Mouse (Mus musculus) CH12.LX (cell line): ENCODE results near the gene Chst11. TPM values are rescaled to one million over a fixed set of nuclear protein-coding genes. Genes with fewer than 3 reads are reported as not detected.

Experiments used
- DNase-seq: peaks from one replicate; pipeline ENCODE4 v3.0.0-alpha.2; 2013; ENCODE audit errors: extremely low read depth
- H3K27ac ChIP-seq: 2 replicates; pipeline ENCODE4 v1.5.1; 2012; ENCODE audit warnings: low read depth, mild to moderate bottlenecking, control low read depth, moderate library complexity; ENCODE audit not compliant: insufficient read depth
- H3K27me3 ChIP-seq: replicated peaks from 2 replicates; pipeline ENCODE3; 2012; ENCODE audit warnings: inconsistent platforms
- H3K36me3 ChIP-seq, 2 experiments: replicated peaks in 1 of 2; 2 replicates each; pipeline versions ENCODE3 to v1.6.1; 2012; ENCODE audit warnings: inconsistent platforms in 1 of 2, low read length in 1 of 2, mild to moderate bottlenecking in 1 of 2, mixed read lengths in 1 of 2, moderate library complexity in 1 of 2; ENCODE audit not compliant: control insufficient read depth in 1 of 2, insufficient read depth in 1 of 2
- H3K4me1 ChIP-seq, 2 experiments: 2 replicates each; pipeline ENCODE4 v1.6.1; 2012; ENCODE audit warnings: inconsistent platforms in 1 of 2, moderate library complexity in 1 of 2; ENCODE audit not compliant: insufficient read depth in 2 of 2, control insufficient read depth in 1 of 2
- H3K4me2 ChIP-seq: 2 replicates; pipeline ENCODE4 v1.6.1; 2012; ENCODE audit warnings: low read depth, mild to moderate bottlenecking, control low read depth; ENCODE audit not compliant: poor library complexity, insufficient read depth, severe bottlenecking
- H3K4me3 ChIP-seq, 3 experiments: fragments of 150-350 bp in 1 of 3; sonication (generic) in 1 of 3; replicated peaks in 1 of 3; 2 replicates each; pipeline versions ENCODE3 to v1.5.1; 2011 to 2012; ENCODE audit warnings: low read depth in 2 of 3, low read length in 2 of 3, mild to moderate bottlenecking in 2 of 3, moderate library complexity in 2 of 3, control low read depth in 1 of 3, improper control_type of control experiment in 1 of 3, inconsistent platforms in 1 of 3, mixed read lengths in 1 of 3; ENCODE audit not compliant: poor library complexity in 1 of 3
- H3K79me2 ChIP-seq: replicated peaks from 2 replicates; pipeline ENCODE4 v1.6.1; 2012; ENCODE audit warnings: mild to moderate bottlenecking, moderate library complexity; ENCODE audit not compliant: control insufficient read depth, poor library complexity, insufficient read depth, severe bottlenecking; ENCODE audit errors: extremely low read depth
- H3K9ac ChIP-seq: 2 replicates; pipeline ENCODE4 v1.6.1; 2012; ENCODE audit warnings: low read depth, mild to moderate bottlenecking, control low read depth, moderate library complexity; ENCODE audit not compliant: insufficient read depth
- H3K9me3 ChIP-seq: replicated peaks from 2 replicates; pipeline ENCODE3; 2012; ENCODE audit warnings: low read length, inconsistent platforms, mixed read lengths
- BHLHE40 ChIP-seq: IDR thresholded peaks from 2 replicates; pipeline ENCODE4 v1.6.1; 2011; ENCODE audit warnings: mild to moderate bottlenecking, low read depth, low read length, improper control_type of control experiment
- CTCF ChIP-seq, 2 experiments: IDR thresholded peaks in 1 of 2; conservative IDR thresholded peaks in 1 of 2; 2 replicates each; pipeline ENCODE4 v1.5.1; 2011 to 2012; ENCODE audit warnings: low read depth in 2 of 2, low read length in 2 of 2, improper control_type of control experiment in 1 of 2, inconsistent platforms in 1 of 2, mild to moderate bottlenecking in 1 of 2, moderate library complexity in 1 of 2
- ETS1 ChIP-seq: conservative IDR thresholded peaks from 2 replicates; pipeline ENCODE4 v1.6.1; 2012; ENCODE audit warnings: low read depth, mild to moderate bottlenecking, inconsistent platforms, low read length, improper control_type of control experiment, moderate library complexity
- GABPA ChIP-seq: IDR thresholded peaks from 2 replicates; pipeline ENCODE4 v1.6.1; 2012; ENCODE audit warnings: low read depth, low read length, improper control_type of control experiment, inconsistent platforms; ENCODE audit not compliant: insufficient replicate concordance
- JUN ChIP-seq: IDR thresholded peaks from 2 replicates; pipeline ENCODE4 v1.6.1; 2011; ENCODE audit warnings: low read depth, mild to moderate bottlenecking, low read length, improper control_type of control experiment, moderate library complexity; ENCODE audit not compliant: insufficient read depth
- MYC ChIP-seq: IDR thresholded peaks from 2 replicates; pipeline ENCODE4 v1.6.1; 2011; ENCODE audit warnings: low read depth, mild to moderate bottlenecking, improper control_type of control experiment, low read length
- NELFE ChIP-seq: IDR thresholded peaks from 2 replicates; pipeline ENCODE4 v1.6.1; 2011; ENCODE audit warnings: low read depth, low read length, improper control_type of control experiment
- POLR2A ChIP-seq: IDR thresholded peaks from 2 replicates; pipeline ENCODE4 v1.6.1; 2011; ENCODE audit warnings: low read depth, mild to moderate bottlenecking, improper control_type of control experiment, low read length
- POLR2AphosphoS2 ChIP-seq: IDR thresholded peaks from 2 replicates; pipeline ENCODE4 v1.6.1; 2011; ENCODE audit warnings: low read depth, low read length, improper control_type of control experiment
- RAD21 ChIP-seq: IDR thresholded peaks from 2 replicates; pipeline ENCODE4 v1.6.1; 2011; ENCODE audit warnings: low read depth, mild to moderate bottlenecking, low read length, improper control_type of control experiment, moderate library complexity
- SMC3 ChIP-seq: IDR thresholded peaks from 2 replicates; pipeline ENCODE4 v1.6.1; 2011; ENCODE audit warnings: low read depth, low read length, improper control_type of control experiment
- UBTF ChIP-seq: IDR thresholded peaks from 2 replicates; pipeline ENCODE4 v1.6.1; 2012; ENCODE audit warnings: low read depth, mild to moderate bottlenecking, inconsistent platforms, low read length, improper control_type of control experiment, moderate library complexity
- USF2 ChIP-seq: conservative IDR thresholded peaks from 2 replicates; pipeline ENCODE4 v1.6.1; 2011; ENCODE audit warnings: low read depth, low read length, improper control_type of control experiment
- ZC3H11A ChIP-seq: IDR thresholded peaks from 2 replicates; pipeline ENCODE4 v1.6.1; 2012; ENCODE audit warnings: low read depth, mild to moderate bottlenecking, inconsistent platforms, low read length, improper control_type of control experiment
- ZNF384 ChIP-seq: IDR thresholded peaks from 2 replicates; pipeline ENCODE4 v1.6.1; 2012; ENCODE audit warnings: low read depth, low read length, improper control_type of control experiment, inconsistent platforms
- dilution Hi-C: fragments of 300-500 bp; cut with MboI; formaldehyde crosslinking; loops from 2 replicates; pipeline ENCODE4 v1.14.3; 2020; ENCODE audit warnings: low sequenced_read_pairs; ENCODE audit not compliant: extremely low pct_unique_long_range_greater_than_20kb, extremely low pct_ligation_motif_present
- in situ Hi-C: fragments of 300-500 bp; cut with MboI; formaldehyde crosslinking; loops from 3 replicates; pipeline ENCODE4 v1.14.3; 2019; ENCODE audit warnings: low sequenced_read_pairs, low pct_ligation_motif_present, low pct_unique_long_range_greater_than_20kb, mixed read lengths
- polyA plus RNA-seq: library from polyadenylated mRNA; unstranded; fragments of >175 nt; gene quantifications from 2 replicates; pipeline ENCODE4 v1.2.1, GENCODE M21; 2012; ENCODE audit warnings: low read depth; ENCODE audit not compliant: insufficient read length
- total RNA-seq, 2 experiments: library from RNA; depleted of rRNA; stranded (reverse); fragments of 300-350 nt in 1 of 2; fragments of >200 nt in 1 of 2; gene quantifications; 2 replicates each; pipeline ENCODE4 v1.2.3; 2012 to 2014

Chst11 gene
- total and polyA plus RNA-seq, 3 experiments: 3.6 to 5.3 (median 4.5) TPM

GRCm38 (mm10) chr10:83178661-83179060, 193.4 kb downstream of the Chst11 start:
- no peak for DNase-seq
- Histone ChIP-seq H3K9ac (no peak overlapping the region), H3K79me2 (no peaks in the 10 kb centered on the region), H3K4me2 (no peak overlapping the region), H3K36me3 (no peaks in the 10 kb centered on the region), H3K9me3 (peaks cover 2% of the 10 kb centered on the region), H3K27ac (no peak overlapping the region), H3K27me3 (no peaks in the 10 kb centered on the region), H3K4me1 (peaks cover 6 to 22% of the 10 kb centered on the region in 2 experiments), H3K4me3 (no peak overlapping the region)
- TF ChIP-seq GABPA (no peak), UBTF (no peak), JUN (no peak), POLR2A (no peak), MYC (no peak)
- dilution Hi-C loops (no loop called here), in situ Hi-C loops (no loop called here)

- Histone ChIP-seq H3K4me2 (no peak overlapping the region), H3K36me3 (no peaks in the 10 kb centered on the region), H3K4me3 (no peak overlapping the region), H3K4me1 (peaks cover 11 to 43% of the 10 kb centered on the region in 2 experiments), H3K27me3 (no peaks in the 10 kb centered on the region), H3K9ac (no peak overlapping the region), H3K27ac (no peak overlapping the region), H3K79me2 (no peaks in the 10 kb centered on the region), H3K9me3 (peaks cover 2% of the 10 kb centered on the region)
- no peak for DNase-seq
- in situ Hi-C loops: no loop called here
- TF ChIP-seq UBTF (no peak), ZNF384 (no peak), POLR2AphosphoS2 (no peak), BHLHE40 (0 out of 2 replicates have a peak, but pooled peaks have one; percentile 41), ZC3H11A (no peak)
- dilution Hi-C loops: no loop called here
Observed at GRCm38 (mm10) chr10:83181831-83182572, 196.7 kb downstream of the Chst11 start.

- Histone ChIP-seq H3K9me3 (peaks cover 2% of the 10 kb centered on the region), H3K36me3 (no peaks in the 10 kb centered on the region), H3K4me3 (no peak overlapping the region), H3K4me1 (peaks cover 11 to 44% of the 10 kb centered on the region in 2 experiments), H3K4me2 (no peak overlapping the region), H3K27ac (no peak overlapping the region), H3K27me3 (no peaks in the 10 kb centered on the region), H3K79me2 (no peaks in the 10 kb centered on the region), H3K9ac (no peak overlapping the region)
- in situ Hi-C loops: no loop called here
- no peak for TF ChIP-seq USF2
- TF ChIP-seq SMC3: peak; percentile 85
- TF ChIP-seq RAD21: peak; percentile 67
- peak; percentile 38 for TF ChIP-seq ZC3H11A
- peak; percentile 69 to 75 for TF ChIP-seq CTCF (conservative IDR thresholded peaks at IDR 0.05 in 1 of 2, IDR thresholded peaks at IDR 0.05 in 1 of 2; ENCODE audit: low read depth in 2 of 2, low read length in 2 of 2)
- TF ChIP-seq UBTF: no peak
- TF ChIP-seq NELFE: peak; percentile 23; the same call in 1 of the 2 replicates
- TF ChIP-seq ETS1: no peak
- dilution Hi-C loops: no loop called here
- DNase-seq: peak; percentile 69
Observed at GRCm38 (mm10) chr10:83182573-83182960, 197.3 kb downstream of the Chst11 start.
